10 mouse cellular contexts compared by ENCODE assay signal in the genomic region with DNA sequence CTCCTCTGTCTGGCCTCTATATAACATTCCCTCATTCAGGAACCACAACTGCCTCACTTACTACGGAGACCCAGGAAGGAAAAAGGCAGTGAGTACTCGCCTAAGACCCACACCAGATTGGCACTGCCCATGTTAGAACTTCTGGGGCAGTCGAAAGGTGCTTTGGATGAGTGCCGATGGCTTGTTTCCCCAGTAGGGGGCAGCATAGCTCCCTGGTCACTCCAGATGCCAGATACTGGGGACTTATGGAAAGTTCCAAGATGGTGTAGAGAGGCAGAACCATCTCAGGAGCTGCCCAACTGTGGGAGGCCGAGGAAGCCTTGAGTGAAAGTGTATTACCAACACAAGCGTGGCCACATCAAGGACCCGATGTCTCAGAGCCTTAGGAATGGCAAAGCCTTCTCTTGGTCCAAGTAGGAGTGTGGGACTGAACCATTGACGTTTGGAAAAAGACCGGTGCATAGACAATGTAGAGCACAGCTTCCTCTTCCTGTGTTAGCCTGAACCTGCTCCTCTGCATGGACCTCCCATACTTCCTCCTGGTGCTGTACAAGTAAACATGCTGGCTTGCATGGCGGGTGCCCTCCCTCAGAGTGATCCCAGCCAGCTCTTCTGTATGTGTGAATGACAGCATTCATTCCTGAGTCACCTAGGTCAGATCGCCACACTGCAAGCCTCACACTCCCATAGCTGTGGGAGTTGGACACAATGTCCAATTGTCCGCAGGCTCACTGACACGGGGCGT.
DNase-seq lines count a peak whose midpoint lies in the region; ATAC-seq and TF ChIP-seq lines count a peak whose summit lies in the region.
"Had no signal": no experiment of that assay in that cellular context is flagged by ENCODE, and none has a peak within 500 bp of the region (broad histone marks: within the 10 kb centered on the region; RNA-seq: fewer than 3 reads in every experiment).

No protein-coding gene starts in this region.

- H3K4me2 ChIP-seq in hindbrain, embryonic 16.5 days (ENCODE audit: low read length): no peak overlapping the region
- H3K4me2 ChIP-seq: liver, embryonic 13.5 days; neural tube, embryonic 15.5 days had no signal

- H3K36me3 ChIP-seq in hindbrain, embryonic 10.5 days: no peaks in the 10 kb centered on the region
- no peaks in the 10 kb centered on the region for H3K36me3 ChIP-seq in hindbrain, embryonic 16.5 days (ENCODE audit: control insufficient read depth, insufficient read depth, low read length)
- no peaks in the 10 kb centered on the region for H3K36me3 ChIP-seq in E14TG2a.4 (ENCODE audit: insufficient read depth, low read length)
- H3K36me3 ChIP-seq: liver, embryonic 13.5 days; neural tube, embryonic 15.5 days had no signal

- peaks cover 7% of the 10 kb centered on the region for H3K4me1 ChIP-seq in hindbrain, embryonic 10.5 days (replicated peaks)
- peaks cover 6% of the 10 kb centered on the region for H3K4me1 ChIP-seq in hindbrain, embryonic 16.5 days (ENCODE audit: control insufficient read depth, insufficient read depth, low read depth, low read length)
- H3K4me1 ChIP-seq in E14TG2a.4 (replicated peaks; ENCODE audit: low read depth, low read length): peaks cover 40% of the 10 kb centered on the region
- H3K4me1 ChIP-seq: liver, embryonic 13.5 days had no signal

- peaks cover 55% of the 10 kb centered on the region for H3K27me3 ChIP-seq in hindbrain, embryonic 10.5 days (ENCODE audit: insufficient read depth, poor library complexity, severe bottlenecking)
- H3K27me3 ChIP-seq in hindbrain, embryonic 16.5 days (replicated peaks; ENCODE audit: control insufficient read depth, insufficient read depth, low read length): peaks cover 3% of the 10 kb centered on the region; the same call in 1 of the 2 replicates
- peaks cover 23% of the 10 kb centered on the region for H3K27me3 ChIP-seq in E14TG2a.4 (ENCODE audit: insufficient read depth, low read length)

- peak; percentile 41 for DNase-seq in hindbrain, embryonic 10.5 days (ENCODE audit: low spot score)
- peak; percentile 33 for DNase-seq in brain, adult 2 months (ENCODE audit: low read depth, low spot score)
- peak; percentile 33 for DNase-seq in lung, postnatal 36 days
- no peak for DNase-seq in layer of hippocampus, postnatal 14 days (ENCODE audit: low spot score in 2 of 2)
- DNase-seq in spleen, postnatal 4 days (ENCODE audit: low spot score in 2 of 2): no peak
- DNase-seq in heart, adult 8-10 months (ENCODE audit: low spot score): no peak
- DNase-seq: liver, embryonic 13.5 days had no signal

- H3K4me3 ChIP-seq in hindbrain, embryonic 10.5 days: no peak overlapping the region
- no peak overlapping the region for H3K4me3 ChIP-seq in hindbrain, embryonic 16.5 days (ENCODE audit: low read length)
- peak overlapping the region; percentile 57 for H3K4me3 ChIP-seq in E14TG2a.4 (replicated peaks; ENCODE audit: low read length)
- H3K4me3 ChIP-seq: liver, embryonic 13.5 days; neural tube, embryonic 15.5 days had no signal

- H3K9me3 ChIP-seq in hindbrain, embryonic 10.5 days: no peaks in the 10 kb centered on the region
- H3K9me3 ChIP-seq in hindbrain, embryonic 16.5 days (ENCODE audit: control insufficient read depth, low read length): no peaks in the 10 kb centered on the region
- no peaks in the 10 kb centered on the region for H3K9me3 ChIP-seq in E14TG2a.4 (ENCODE audit: low read length)
- H3K9me3 ChIP-seq: liver, embryonic 13.5 days; neural tube, embryonic 15.5 days had no signal

- no peak overlapping the region for H3K9ac ChIP-seq in hindbrain, embryonic 16.5 days (ENCODE audit: low read depth, low read length)
- H3K9ac ChIP-seq: liver, embryonic 13.5 days; neural tube, embryonic 15.5 days had no signal

- TF ChIP-seq CTCF in E14TG2a.4 (conservative IDR thresholded peaks at IDR 0.05; ENCODE audit: low read length): peak; percentile 90

- ATAC-seq in hindbrain, embryonic 16.5 days: no peak

- 68% methylated on average over 14 of the region's 14 CpGs for WGBS in hindbrain, embryonic 10.5 days
- 73% methylated on average over 14 of the region's 14 CpGs for WGBS in hindbrain, embryonic 16.5 days

- H3K27ac ChIP-seq in hindbrain, embryonic 10.5 days: no peak overlapping the region
- no peak overlapping the region for H3K27ac ChIP-seq in hindbrain, embryonic 16.5 days (ENCODE audit: low read depth, low read length)
- H3K27ac ChIP-seq: liver, embryonic 13.5 days; neural tube, embryonic 15.5 days had no signal

Comparison
In these comparisons a context has a peak if more than half of its experiments do, and no peak if none do; other contexts are left out.
1. DNase-seq: peak in hindbrain, embryonic 10.5 days (single experiment), brain, adult 2 months (single experiment) and lung, postnatal 36 days (single experiment); none in layer of hippocampus, postnatal 14 days (0 of 2), spleen, postnatal 4 days (0 of 2) and heart, adult 8-10 months (single experiment).